Mouse (Mus musculus): Measurements from ENCODE around the gene Mctp2. TPM values are rescaled to one million over a fixed set of nuclear protein-coding genes. Genes with fewer than 3 reads are reported as not detected.

Gene Mctp2
- polyA plus RNA-seq, 1 experiment, result 0.34 TPM

GRCm38 (mm10) chr7:72068454-72068853 is 238.0 kb downstream of the Mctp2 start:
- TF ChIP-seq CTCF (IDR thresholded peaks at IDR 0.05; ENCODE audit: extremely low read depth, insufficient read length, insufficient replicate concordance, low read depth, low read length) (no peak), POLR2A (IDR thresholded peaks at IDR 0.05; ENCODE audit: low read depth, low read length) (no peak)
- Histone ChIP-seq H3K4me1 (ENCODE audit: control insufficient read depth, insufficient read depth, insufficient read length, low read length) (no peaks in the 10 kb centered on the region), H3K4me3 (ENCODE audit: low read depth, low read length) (no peak overlapping the region), H3K27ac (ENCODE audit: insufficient read depth, low read depth, low read length) (no peak overlapping the region), H3K27me3 (ENCODE audit: control insufficient read depth, insufficient read depth, low read length) (no peaks in the 10 kb centered on the region), H3K36me3 (ENCODE audit: control insufficient read depth, insufficient read depth, low read length) (no peaks in the 10 kb centered on the region)
- 65% methylated on average over 2 of the region's 2 CpGs for WGBS

DNA sequence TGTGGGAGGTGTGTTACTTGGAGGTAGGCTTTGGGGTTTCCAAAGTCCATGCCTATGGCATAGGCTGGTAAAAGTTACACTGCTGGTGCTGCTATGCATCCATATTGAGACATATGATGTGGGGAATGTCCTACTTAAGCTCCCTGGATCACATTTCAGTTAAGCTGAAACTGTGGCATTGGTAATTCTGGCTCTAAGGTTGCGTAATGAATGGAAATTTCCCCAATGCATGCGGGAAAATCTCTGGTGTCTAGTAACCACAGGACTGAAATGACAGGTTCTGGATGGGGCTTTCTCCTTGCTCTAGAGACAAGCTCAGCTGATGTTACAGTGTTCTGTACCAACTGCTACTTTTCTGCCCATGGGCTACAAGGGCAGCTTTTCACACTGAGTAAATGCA is 240.1 kb downstream of the Mctp2 start:
- Histone ChIP-seq H3K4me1 (ENCODE audit: control insufficient read depth, insufficient read depth, insufficient read length, low read length) (no peaks in the 10 kb centered on the region), H3K27me3 (ENCODE audit: control insufficient read depth, insufficient read depth, low read length) (no peaks in the 10 kb centered on the region), H3K4me3 (ENCODE audit: low read depth, low read length) (no peak overlapping the region), H3K36me3 (ENCODE audit: control insufficient read depth, insufficient read depth, low read length) (no peaks in the 10 kb centered on the region), H3K27ac (ENCODE audit: insufficient read depth, low read depth, low read length) (no peak overlapping the region)
- WGBS, result 86% methylated on average over 2 of the region's 2 CpGs
- TF ChIP-seq CTCF (IDR thresholded peaks at IDR 0.05; ENCODE audit: extremely low read depth, insufficient read length, insufficient replicate concordance, low read depth, low read length), result no peak
- no peak for TF ChIP-seq POLR2A (IDR thresholded peaks at IDR 0.05; ENCODE audit: low read depth, low read length)

GRCm38 (mm10) chr7:72051759-72052158 is 254.6 kb downstream of the Mctp2 start:
- Histone ChIP-seq H3K27ac (ENCODE audit: insufficient read depth, low read depth, low read length) (no peak overlapping the region), H3K4me1 (ENCODE audit: control insufficient read depth, insufficient read depth, insufficient read length, low read length) (no peaks in the 10 kb centered on the region), H3K27me3 (ENCODE audit: control insufficient read depth, insufficient read depth, low read length) (no peaks in the 10 kb centered on the region), H3K4me3 (ENCODE audit: low read depth, low read length) (no peak overlapping the region), H3K36me3 (ENCODE audit: control insufficient read depth, insufficient read depth, low read length) (no peaks in the 10 kb centered on the region)
- TF ChIP-seq POLR2A (IDR thresholded peaks at IDR 0.05; ENCODE audit: low read depth, low read length), result no peak
- TF ChIP-seq CTCF (IDR thresholded peaks at IDR 0.05; ENCODE audit: extremely low read depth, insufficient read length, insufficient replicate concordance, low read depth, low read length), result no peak
- WGBS, result 73% methylated on average over 2 of the region's 2 CpGs

DNA sequence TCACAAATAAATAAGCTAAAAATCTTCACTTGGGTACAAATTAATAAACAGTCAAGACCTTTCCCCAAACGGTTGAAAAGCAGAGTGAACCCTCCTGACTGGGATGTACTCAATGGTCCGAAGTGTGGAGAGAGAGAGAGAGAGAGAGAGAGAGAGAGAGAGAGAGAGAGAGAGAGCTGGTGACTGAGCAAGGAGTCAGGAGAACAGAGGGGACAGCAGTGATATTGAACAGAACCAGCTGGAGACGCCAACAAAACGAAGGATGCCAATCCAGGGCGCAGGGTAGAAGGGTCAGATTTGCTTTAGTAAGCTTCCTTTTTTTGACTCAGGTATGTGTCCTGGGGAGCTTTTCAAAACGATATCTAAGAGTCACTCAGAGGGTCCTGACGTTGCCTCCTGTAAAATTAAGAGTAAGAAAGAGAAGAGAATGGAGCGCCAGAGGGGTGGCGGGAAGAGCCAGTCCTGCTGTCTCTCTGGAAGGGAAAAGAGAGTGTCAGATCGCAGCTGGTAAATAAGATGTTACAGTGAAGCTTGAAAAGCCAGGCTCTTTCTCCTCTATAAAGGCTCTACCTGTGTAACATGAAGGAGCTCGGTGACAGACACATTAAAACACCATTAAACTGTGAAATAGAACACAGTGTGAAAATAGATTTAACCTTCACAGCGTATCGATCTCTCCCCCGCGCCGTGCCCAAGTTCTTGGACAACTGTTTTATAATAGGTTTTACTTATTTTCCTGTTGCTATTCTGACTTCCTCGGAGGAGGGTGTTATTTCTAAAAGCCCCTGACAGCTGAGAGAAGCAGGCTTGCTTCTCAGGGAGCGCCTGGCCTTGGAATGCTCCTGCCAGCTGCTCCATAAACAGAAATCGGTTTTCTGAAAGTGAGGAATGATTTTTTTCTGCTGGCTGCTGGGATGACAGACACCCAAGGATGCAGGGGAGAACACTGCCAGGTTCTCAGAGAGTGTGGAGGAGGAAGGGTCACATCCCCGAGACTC is 258.5 kb downstream of the Mctp2 start:
- WGBS, result 73% methylated on average over 20 of the region's 20 CpGs
- H3K4me1 ChIP-seq (ENCODE audit: control insufficient read depth, insufficient read depth, insufficient read length, low read length), result no peaks in the 10 kb centered on the region
- H3K27ac ChIP-seq (ENCODE audit: insufficient read depth, low read depth, low read length), result no peak overlapping the region
- H3K36me3 ChIP-seq (ENCODE audit: control insufficient read depth, insufficient read depth, low read length), result no peaks in the 10 kb centered on the region
- TF ChIP-seq POLR2A (IDR thresholded peaks at IDR 0.05; ENCODE audit: low read depth, low read length) (no peak), CTCF (IDR thresholded peaks at IDR 0.05; ENCODE audit: extremely low read depth, insufficient read length, insufficient replicate concordance, low read depth, low read length) (no peak)
- no peaks in the 10 kb centered on the region for H3K27me3 ChIP-seq (ENCODE audit: control insufficient read depth, insufficient read depth, low read length)
- no peak overlapping the region for H3K4me3 ChIP-seq (ENCODE audit: low read depth, low read length)
